Mouse (Mus musculus) liver, embryonic 13.5 days (tissue): ENCODE data around the gene BC025920. TPM values are rescaled to one million over a fixed set of nuclear protein-coding genes. Genes with fewer than 3 reads are reported as not detected.

ENCODE experiments used
- ATAC-seq: fragments of 200-750 bp; cut with Nextera tagmentation; 2 replicates; pipeline ENCODE4 v1.8.0; 2017; ENCODE audit warnings: low read depth, mild to moderate bottlenecking, moderate number of reproducible peaks, moderate library complexity
- DNase-seq: peaks from one replicate; pipeline ENCODE4 v3.0.0; 2022
- H3K27ac ChIP-seq: fragments of 300-500 bp; sonication (generic); 2 replicates; pipeline ENCODE4 v1.5.1; 2015; ENCODE audit warnings: moderate library complexity, mild to moderate bottlenecking, inconsistent platforms
- H3K27me3 ChIP-seq: fragments of 300-500 bp; sonication (generic); 2 replicates; pipeline ENCODE4 v1.6.1; 2015; ENCODE audit warnings: mild to moderate bottlenecking, inconsistent platforms
- H3K36me3 ChIP-seq: fragments of 300-500 bp; sonication (generic); 2 replicates; pipeline ENCODE4 v1.6.1; 2015; ENCODE audit warnings: mild to moderate bottlenecking, inconsistent platforms
- H3K4me1 ChIP-seq: fragments of 300-500 bp; sonication (generic); replicated peaks from 2 replicates; pipeline ENCODE4 v1.6.1; 2015; ENCODE audit warnings: inconsistent platforms
- H3K4me2 ChIP-seq: fragments of 300-500 bp; sonication (generic); 2 replicates; pipeline ENCODE4 v1.6.1; 2015; ENCODE audit warnings: inconsistent platforms, mild to moderate bottlenecking, moderate library complexity
- H3K4me3 ChIP-seq: fragments of 300-500 bp; sonication (generic); replicated peaks from 2 replicates; pipeline ENCODE4 v1.5.1; 2015; ENCODE audit warnings: mild to moderate bottlenecking, inconsistent platforms
- H3K9ac ChIP-seq: fragments of 300-500 bp; sonication (generic); 2 replicates; pipeline ENCODE4 v1.6.1; 2015; ENCODE audit warnings: mild to moderate bottlenecking, inconsistent platforms
- H3K9me3 ChIP-seq: fragments of 300-500 bp; sonication (generic); replicated peaks from 2 replicates; pipeline ENCODE4 v1.6.1; 2016; ENCODE audit warnings: inconsistent platforms
- WGBS: fragments of 180-500 bp; shearing (Covaris S2); methylation state at CpG from one replicate; pipeline ENCODE4 v1.1.7; 2015; ENCODE audit not compliant: insufficient replicate concordance; 5-methylcytosine and 5-hydroxymethylcytosine counted together
- polyA plus RNA-seq: library from polyadenylated mRNA; unstranded; fragments of >200 nt; fragmentation: Nextera tagmentation; extraction: Ambion mirVana; gene quantifications from 2 replicates; pipeline ENCODE4 v1.2.1, GENCODE M21; 2015

The BC025920 gene
- polyA plus RNA-seq, 1 experiment from 2014 or later, result 0.56 TPM

- no peak for ATAC-seq
- Histone ChIP-seq H3K9ac (peak overlapping the region; percentile 57), H3K4me1 (peaks cover 55% of the 10 kb centered on the region), H3K36me3 (no peaks in the 10 kb centered on the region), H3K4me3 (peak overlapping the region; percentile 59), H3K27me3 (peaks cover 71% of the 10 kb centered on the region), H3K4me2 (peak overlapping the region; percentile 76), H3K27ac (no peak overlapping the region), H3K9me3 (no peaks in the 10 kb centered on the region)
- under 1% methylated on average over 30 of the region's 30 CpGs for WGBS
- DNase-seq, result no peak
These were observed 30.9 kb upstream of the BC025920 start for GRCm38 (mm10) chr10:81575208-81575631.

DNA sequence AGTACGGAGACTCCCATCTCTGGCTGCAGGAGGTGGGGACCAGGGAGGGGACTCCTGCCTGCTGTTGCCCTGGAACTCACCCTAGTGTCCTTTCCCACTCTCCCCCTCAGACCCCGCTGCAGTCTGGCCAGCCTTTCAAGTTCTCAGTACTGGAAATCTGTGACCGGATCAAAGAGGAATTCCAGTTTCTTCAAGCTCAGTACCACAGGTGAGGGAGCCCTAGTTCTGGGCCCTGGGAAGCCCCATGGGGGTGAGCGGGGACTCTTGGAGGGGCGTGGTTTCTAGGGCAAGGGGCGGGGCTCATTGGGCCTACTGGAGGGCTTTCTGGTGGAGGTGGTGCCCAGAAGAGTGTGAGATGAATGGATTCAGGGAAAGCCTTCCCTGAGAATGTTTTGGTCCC, 30.4 kb upstream of the BC025920 start:
- ATAC-seq, result no peak
- peaks cover 76% of the 10 kb centered on the region for H3K27me3 ChIP-seq
- no peaks in the 10 kb centered on the region for H3K36me3 ChIP-seq
- H3K4me3 ChIP-seq, result peak overlapping the region; percentile 59
- H3K4me1 ChIP-seq, result peaks cover 55% of the 10 kb centered on the region
- no peaks in the 10 kb centered on the region for H3K9me3 ChIP-seq
- no peak overlapping the region for H3K27ac ChIP-seq
- peak overlapping the region; percentile 76 for H3K4me2 ChIP-seq
- no peak for DNase-seq
- WGBS, result 9% methylated on average over 6 of the region's 6 CpGs
- peak overlapping the region; percentile 57 for H3K9ac ChIP-seq

- Histone ChIP-seq H3K4me1 (peaks cover 23% of the 10 kb centered on the region), H3K4me2 (0 out of 2 replicates have a peak overlapping the region, but pooled peaks have one; percentile 14), H3K36me3 (no peaks in the 10 kb centered on the region), H3K9ac (no peak overlapping the region), H3K9me3 (no peaks in the 10 kb centered on the region), H3K27ac (no peak overlapping the region), H3K4me3 (no peak overlapping the region), H3K27me3 (peaks cover 73% of the 10 kb centered on the region)
- ATAC-seq (no peak), DNase-seq (no peak)
- WGBS, result 48% methylated on average over 4 of the region's 4 CpGs
These were observed 26.1 kb upstream of the BC025920 start for GRCm38 (mm10) chr10:81579967-81580366.

- Histone ChIP-seq H3K9ac (no peak overlapping the region), H3K9me3 (no peaks in the 10 kb centered on the region), H3K27ac (no peak overlapping the region), H3K4me1 (peaks cover 17% of the 10 kb centered on the region), H3K4me2 (peak overlapping the region; percentile 14; the same call in 1 of the 2 replicates), H3K27me3 (peaks cover 67% of the 10 kb centered on the region), H3K36me3 (no peaks in the 10 kb centered on the region), H3K4me3 (no peak overlapping the region)
- DNase-seq, result no peak
- ATAC-seq, result no peak
- 26% methylated on average over 25 of the region's 25 CpGs for WGBS
These were observed 25.5 kb upstream of the BC025920 start for GRCm38 (mm10) chr10:81580441-81581070.

DNA sequence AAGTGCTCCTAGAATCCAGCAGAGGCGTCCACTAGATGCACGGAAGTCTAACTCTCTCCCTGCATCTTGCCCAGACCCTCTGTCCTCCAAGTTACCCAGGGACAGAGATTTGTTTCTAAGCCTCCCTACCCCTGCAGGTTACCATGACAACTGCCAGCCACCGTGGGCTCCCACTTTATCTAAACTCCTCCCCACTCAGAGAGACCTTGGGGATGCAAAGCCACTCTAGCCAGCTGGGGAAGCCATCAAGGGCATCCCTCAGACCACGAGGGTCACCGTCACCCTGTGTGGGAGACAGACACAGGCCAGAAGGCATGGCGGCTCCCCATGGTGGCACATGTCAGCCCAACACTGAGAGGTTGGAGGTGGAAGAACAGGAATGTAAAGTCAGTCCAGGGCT, 22.7 kb upstream of the BC025920 start:
- Histone ChIP-seq H3K4me3 (no peak overlapping the region), H3K27me3 (peaks cover 47% of the 10 kb centered on the region), H3K27ac (no peak overlapping the region), H3K36me3 (0 out of 2 replicates have a peak, but pooled peaks cover 4% of the 10 kb centered on the region), H3K9me3 (no peaks in the 10 kb centered on the region), H3K4me1 (peaks cover 9% of the 10 kb centered on the region), H3K4me2 (no peak overlapping the region), H3K9ac (no peak overlapping the region)
- no peak for ATAC-seq
- 45% methylated on average over 6 of the region's 6 CpGs for WGBS
- no peak for DNase-seq

DNA sequence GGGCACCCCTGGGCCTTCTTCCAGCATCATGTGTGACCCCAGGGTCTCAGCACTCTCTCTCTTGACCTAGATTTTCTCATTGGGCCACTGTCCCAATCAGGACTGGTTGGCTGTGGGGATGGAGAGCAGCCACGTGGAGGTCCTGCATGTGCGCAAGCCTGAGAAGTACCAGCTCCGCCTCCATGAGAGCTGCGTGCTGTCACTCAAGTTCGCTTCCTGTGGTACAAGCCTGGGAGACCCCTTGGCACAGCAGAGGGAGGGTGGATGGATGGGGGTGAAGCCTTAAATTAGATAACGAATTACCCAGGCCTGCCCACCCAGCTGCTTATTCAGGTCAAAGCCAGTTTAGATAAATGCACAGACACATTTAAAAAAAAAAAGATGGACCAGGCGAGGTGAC, 17.3 kb upstream of the BC025920 start:
- ATAC-seq, result no peak
- Histone ChIP-seq H3K36me3 (0 out of 2 replicates have a peak, but pooled peaks cover 4% of the 10 kb centered on the region), H3K27ac (no peak overlapping the region), H3K9ac (no peak overlapping the region), H3K9me3 (no peaks in the 10 kb centered on the region), H3K4me3 (no peak overlapping the region), H3K4me1 (no peaks in the 10 kb centered on the region; the same call in 1 of the 2 replicates), H3K4me2 (no peak overlapping the region), H3K27me3 (peaks cover 44% of the 10 kb centered on the region)
- WGBS, result 48% methylated on average over 7 of the region's 7 CpGs
- DNase-seq, result no peak

DNA sequence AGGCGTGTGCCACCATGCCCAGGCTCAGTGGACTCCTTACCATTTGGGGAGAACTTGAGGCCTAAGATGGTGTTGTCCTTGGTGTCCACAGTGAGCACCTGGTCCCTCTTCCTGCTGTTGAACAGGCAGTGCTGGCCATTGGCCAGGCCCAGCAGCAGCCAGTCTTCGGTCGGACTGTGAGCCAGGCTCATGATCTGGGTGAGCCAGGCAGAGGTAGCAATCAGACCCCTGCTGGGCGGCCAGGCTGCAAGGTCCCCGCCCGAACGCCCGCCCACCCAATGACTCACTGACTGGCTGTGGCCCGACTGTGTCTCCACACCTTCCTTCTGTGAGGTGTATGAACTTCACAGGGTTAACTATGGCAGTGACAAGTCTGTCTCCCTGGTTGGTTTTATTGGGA, 14.2 kb upstream of the BC025920 start:
- H3K36me3 ChIP-seq, result 0 out of 2 replicates have a peak, but pooled peaks cover 4% of the 10 kb centered on the region
- H3K27me3 ChIP-seq, result peaks cover 66% of the 10 kb centered on the region
- no peak overlapping the region for H3K4me3 ChIP-seq
- no peaks in the 10 kb centered on the region for H3K9me3 ChIP-seq
- H3K4me2 ChIP-seq, result no peak overlapping the region
- H3K4me1 ChIP-seq, result peaks cover 18% of the 10 kb centered on the region
- no peak overlapping the region for H3K9ac ChIP-seq
- ATAC-seq (no peak), DNase-seq (no peak)
- H3K27ac ChIP-seq, result no peak overlapping the region
- 52% methylated on average over 9 of the region's 9 CpGs for WGBS

- no peak overlapping the region for H3K9ac ChIP-seq
- no peak overlapping the region for H3K4me3 ChIP-seq
- H3K27ac ChIP-seq, result no peak overlapping the region
- H3K4me2 ChIP-seq, result no peak overlapping the region
- H3K27me3 ChIP-seq, result peaks cover 73% of the 10 kb centered on the region
- peaks cover 26% of the 10 kb centered on the region for H3K4me1 ChIP-seq
- WGBS, result 60% methylated on average over 7 of the region's 7 CpGs
- H3K36me3 ChIP-seq, result 0 out of 2 replicates have a peak, but pooled peaks cover 4% of the 10 kb centered on the region
- DNase-seq, result no peak
- no peaks in the 10 kb centered on the region for H3K9me3 ChIP-seq
- ATAC-seq, result no peak
These were observed 13.4 kb upstream of the BC025920 start for GRCm38 (mm10) chr10:81592631-81593030.

DNA sequence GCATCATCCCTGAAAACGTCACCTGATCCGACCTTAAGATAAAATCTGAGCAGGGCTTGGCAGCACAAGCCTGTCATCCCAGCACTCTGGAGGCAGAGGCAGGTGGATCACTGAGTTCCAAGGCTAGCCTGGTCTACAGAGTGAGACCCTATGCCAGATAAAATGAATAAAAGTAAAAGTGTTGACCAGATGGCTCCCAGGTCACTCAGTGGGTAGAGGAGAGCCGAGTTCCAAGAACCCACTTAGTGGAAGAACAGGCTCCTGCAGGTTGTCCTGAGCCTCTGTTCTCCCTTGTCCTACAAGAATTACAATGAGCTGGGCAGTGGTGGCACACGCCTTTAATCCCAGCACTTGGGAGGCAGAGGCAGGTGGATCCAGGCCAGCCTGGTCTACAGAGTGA, 12.8 kb upstream of the BC025920 start:
- Histone ChIP-seq H3K9ac (no peak overlapping the region), H3K36me3 (no peaks in the 10 kb centered on the region), H3K9me3 (no peaks in the 10 kb centered on the region), H3K4me3 (no peak overlapping the region), H3K4me2 (no peak overlapping the region), H3K4me1 (peaks cover 32% of the 10 kb centered on the region), H3K27ac (no peak overlapping the region), H3K27me3 (peaks cover 76% of the 10 kb centered on the region)
- ATAC-seq (no peak), DNase-seq (no peak)
- 58% methylated on average over 4 of the region's 4 CpGs for WGBS

GRCm38 (mm10) chr10:81593935-81594334, 12.1 kb upstream of the BC025920 start:
- WGBS, result 71% methylated on average over 18 of the region's 18 CpGs
- Histone ChIP-seq H3K9ac (no peak overlapping the region), H3K27me3 (peaks cover 74% of the 10 kb centered on the region), H3K4me3 (no peak overlapping the region), H3K36me3 (no peaks in the 10 kb centered on the region), H3K4me2 (no peak overlapping the region), H3K4me1 (peaks cover 39% of the 10 kb centered on the region), H3K9me3 (no peaks in the 10 kb centered on the region), H3K27ac (no peak overlapping the region)
- no peak for DNase-seq
- no peak for ATAC-seq

GRCm38 (mm10) chr10:81595599-81595998, 10.5 kb upstream of the BC025920 start:
- H3K27ac ChIP-seq, result no peak overlapping the region
- H3K9ac ChIP-seq, result no peak overlapping the region
- no peaks in the 10 kb centered on the region for H3K9me3 ChIP-seq
- peaks cover 76% of the 10 kb centered on the region for H3K27me3 ChIP-seq
- no peak overlapping the region for H3K4me3 ChIP-seq
- WGBS, result 36% methylated on average over 5 of the region's 5 CpGs
- H3K36me3 ChIP-seq, result no peaks in the 10 kb centered on the region
- H3K4me2 ChIP-seq, result no peak overlapping the region
- ATAC-seq (no peak), DNase-seq (no peak)
- peaks cover 55% of the 10 kb centered on the region for H3K4me1 ChIP-seq

DNA sequence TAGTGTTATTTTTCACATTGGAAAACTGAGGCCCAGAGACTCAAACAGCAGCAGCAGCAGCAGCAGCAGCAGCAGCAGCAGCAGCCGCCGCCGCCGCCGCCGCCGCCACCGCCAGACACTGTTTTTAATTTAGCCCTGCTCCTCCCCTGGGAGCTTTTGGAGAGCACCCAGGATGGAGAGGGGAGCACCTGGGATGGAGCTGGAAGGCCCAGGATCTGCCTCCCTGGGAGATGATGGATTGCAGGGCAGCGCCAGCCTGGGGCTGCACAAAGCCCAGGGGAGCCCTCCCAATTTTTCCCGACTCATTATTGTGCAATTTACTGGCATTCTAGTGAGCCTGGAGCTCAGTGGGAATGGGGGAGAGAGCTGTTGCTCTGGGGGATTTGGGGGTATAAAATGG, 9.5 kb upstream of the BC025920 start:
- WGBS, result 7% methylated on average over 10 of the region's 10 CpGs
- H3K4me3 ChIP-seq, result peak overlapping the region; percentile 30; the same call in 1 of the 2 replicates
- no peak for ATAC-seq
- no peaks in the 10 kb centered on the region for H3K36me3 ChIP-seq
- DNase-seq, result no peak
- H3K4me1 ChIP-seq, result peaks cover 65% of the 10 kb centered on the region
- H3K4me2 ChIP-seq, result peak overlapping the region; percentile 55
- H3K27ac ChIP-seq, result no peak overlapping the region
- H3K9me3 ChIP-seq, result no peaks in the 10 kb centered on the region
- H3K27me3 ChIP-seq, result peaks cover 76% of the 10 kb centered on the region
- no peak overlapping the region; the same call in 1 of the 2 replicates for H3K9ac ChIP-seq
